Mouse (Mus musculus) ZHBTc4 (cell line): ENCODE data around the gene Scyl1.

Experiments
- DNase-seq: peaks from one replicate; pipeline ENCODE4 v3.0.0-alpha.2; 2011; ENCODE audit warnings: low read depth, low spot score

The Scyl1 gene

DNA sequence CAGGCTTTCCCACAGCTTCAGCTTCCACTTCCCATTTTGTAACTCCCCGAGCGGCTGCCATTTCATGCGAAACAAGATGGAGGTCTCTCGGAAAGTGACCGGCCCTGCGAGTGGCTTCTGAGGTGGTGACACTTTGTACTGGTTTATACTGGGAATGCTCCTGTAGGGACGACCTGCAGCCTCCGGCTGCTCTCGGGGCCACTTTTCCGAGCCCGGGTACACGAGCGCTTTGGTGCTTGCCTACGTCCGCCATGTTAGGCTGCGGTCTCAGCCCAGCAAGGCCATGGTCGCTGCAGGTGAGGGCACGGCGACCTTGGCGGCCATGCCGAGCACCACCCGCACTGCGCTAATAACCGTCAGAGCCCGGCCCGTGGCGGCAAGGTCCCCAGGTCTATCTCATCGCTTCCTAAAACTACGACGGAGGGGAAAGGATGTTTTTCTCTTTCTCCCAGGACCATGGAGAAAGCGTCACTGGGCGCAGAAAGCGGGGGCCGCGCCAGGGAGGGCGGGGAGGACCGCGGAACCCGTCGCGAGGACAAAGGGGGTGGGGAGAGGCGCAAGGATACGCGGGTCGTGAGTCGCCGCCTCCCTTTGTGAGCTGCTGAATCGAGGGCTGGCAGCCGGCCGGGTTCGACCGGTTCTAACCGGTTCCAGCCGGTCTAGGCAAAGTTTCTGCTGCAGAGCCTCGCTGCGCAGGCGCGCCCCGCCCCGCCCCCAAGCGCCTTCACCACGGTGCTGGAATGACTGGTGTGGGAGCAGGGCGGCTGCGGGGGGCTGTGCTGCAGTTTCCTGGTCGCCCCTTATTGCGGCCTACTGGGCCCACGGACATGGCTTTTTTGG is 32.0 kb upstream of the Scyl1 start:
- DNase-seq = peak; percentile 99

DNA sequence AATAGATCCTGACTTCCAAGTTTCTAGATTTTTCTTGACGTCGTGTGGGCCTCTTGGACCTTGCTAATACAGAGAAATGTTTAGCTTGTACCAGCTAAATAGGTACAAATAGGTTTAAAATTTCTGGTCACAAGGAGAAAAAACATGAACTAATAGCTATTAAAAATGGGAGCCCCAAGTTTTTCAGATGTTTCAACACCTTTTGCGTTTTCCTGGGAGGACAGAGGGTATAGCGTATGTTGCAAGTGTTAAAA is 31.5 kb upstream of the Scyl1 start:
- DNase-seq = no peak

DNA sequence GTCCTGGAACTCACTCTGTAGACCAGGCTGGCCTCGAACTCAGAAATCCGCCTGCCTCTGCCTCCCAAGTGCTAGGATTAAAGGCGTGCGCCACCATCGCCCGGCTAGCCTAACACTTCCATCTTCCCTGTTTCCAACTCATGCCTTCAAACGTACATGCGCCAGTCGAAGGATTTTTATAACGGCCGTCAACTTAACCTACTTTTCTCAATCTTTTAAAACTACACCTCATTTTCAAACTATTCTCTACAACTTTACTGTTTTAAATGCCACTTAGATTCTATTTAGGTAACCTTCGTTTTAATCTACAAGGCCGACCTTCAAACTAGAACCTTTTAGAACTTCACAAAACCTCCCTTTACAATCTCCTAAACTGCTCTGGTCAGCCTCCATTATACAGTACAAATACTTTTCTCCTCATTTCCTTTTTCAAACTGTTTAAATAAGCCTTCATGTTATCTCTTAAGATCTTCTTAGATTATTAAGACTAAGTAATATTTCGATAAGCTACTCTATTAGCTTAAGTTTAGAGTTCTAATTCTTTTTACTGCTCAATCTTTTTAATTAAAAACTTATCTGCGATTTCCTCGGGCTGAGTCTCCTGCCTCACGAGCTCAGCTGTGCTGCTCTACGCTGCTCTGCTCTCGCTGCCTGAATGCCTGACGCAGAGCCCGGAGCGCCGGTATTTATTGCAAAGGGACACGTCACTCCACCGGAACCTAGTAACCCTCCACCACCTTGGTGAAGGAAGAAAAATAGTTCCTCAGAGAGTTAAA is 31.0 kb upstream of the Scyl1 start:
- peak; percentile 94 for DNase-seq

DNA sequence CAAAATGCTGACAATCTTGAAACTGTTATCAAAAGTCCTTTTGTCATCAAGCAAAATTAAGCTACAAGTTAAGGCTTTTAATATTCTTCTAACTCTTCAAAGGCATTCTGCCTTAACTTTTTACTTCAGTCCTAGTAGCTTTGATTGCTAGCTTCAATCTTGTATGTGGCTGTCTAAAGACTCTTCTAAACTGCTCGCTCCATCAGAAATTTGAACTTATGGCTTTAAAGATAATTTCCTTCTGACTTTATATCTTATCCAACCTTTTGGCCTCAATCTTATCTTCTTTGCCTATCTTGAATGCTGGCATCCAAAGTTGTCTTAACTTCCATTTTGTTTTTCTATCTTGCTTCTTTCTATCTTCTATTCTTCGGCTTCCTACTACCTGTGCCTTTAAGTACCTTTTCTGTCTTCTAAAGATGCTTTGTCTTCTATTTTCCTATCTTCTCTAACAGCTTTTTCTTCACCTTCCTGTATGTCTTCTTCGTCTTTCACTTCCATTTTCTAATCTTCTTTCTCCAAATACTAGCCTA is 30.3 kb upstream of the Scyl1 start:
- no peak for DNase-seq

DNA sequence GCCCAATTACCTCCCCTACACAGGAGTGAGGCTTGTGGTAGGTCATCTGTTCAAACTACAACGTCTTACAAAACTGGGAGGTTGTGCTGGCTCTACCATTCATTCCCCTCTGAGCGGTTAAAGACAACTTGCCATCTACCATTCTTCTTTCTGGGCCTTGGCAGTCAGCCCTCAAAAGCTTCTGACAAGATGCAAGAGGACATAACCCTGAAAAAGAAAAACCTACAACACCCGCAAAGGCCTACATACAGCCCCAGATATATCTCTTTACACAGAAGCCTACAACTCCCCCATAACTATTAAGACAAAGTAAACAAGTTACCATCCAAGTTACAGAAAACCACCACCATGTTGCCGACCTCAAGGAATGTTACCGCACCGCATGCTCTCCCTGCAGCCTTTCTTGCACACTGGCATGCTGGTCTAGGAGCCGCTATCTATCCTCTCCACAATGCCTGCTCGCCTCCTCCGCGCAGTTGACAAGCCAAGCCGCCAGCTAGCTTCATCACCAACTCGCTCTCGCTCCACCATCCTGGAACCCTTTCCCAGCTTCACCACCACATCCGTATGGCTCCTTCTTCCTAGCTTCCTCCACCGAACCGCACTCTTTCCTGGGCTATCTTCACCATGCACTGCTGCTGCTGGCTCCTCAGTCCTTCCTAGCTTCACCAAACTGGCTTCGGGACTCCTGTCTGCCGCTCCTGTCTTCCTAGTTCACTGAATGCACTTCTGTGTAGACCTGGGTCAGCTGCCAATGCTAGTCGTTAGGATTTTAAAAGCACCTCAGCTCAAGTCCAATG is 29.6 kb upstream of the Scyl1 start:
- peak; percentile 56 for DNase-seq

DNA sequence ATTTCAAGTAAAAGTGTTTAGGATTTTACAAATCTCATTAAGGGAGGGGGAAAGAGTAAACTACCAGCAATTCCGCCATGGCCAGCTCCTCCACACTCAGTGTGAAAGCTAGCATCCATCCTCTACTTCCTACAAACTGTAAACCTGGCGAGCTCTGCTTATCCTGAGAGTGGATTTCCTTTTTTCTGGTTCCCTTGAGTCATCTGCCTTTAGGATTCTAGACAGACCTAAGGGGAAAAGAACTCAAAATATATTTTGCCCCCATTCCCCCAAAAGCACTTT is 29.1 kb upstream of the Scyl1 start:
- no peak for DNase-seq

DNA sequence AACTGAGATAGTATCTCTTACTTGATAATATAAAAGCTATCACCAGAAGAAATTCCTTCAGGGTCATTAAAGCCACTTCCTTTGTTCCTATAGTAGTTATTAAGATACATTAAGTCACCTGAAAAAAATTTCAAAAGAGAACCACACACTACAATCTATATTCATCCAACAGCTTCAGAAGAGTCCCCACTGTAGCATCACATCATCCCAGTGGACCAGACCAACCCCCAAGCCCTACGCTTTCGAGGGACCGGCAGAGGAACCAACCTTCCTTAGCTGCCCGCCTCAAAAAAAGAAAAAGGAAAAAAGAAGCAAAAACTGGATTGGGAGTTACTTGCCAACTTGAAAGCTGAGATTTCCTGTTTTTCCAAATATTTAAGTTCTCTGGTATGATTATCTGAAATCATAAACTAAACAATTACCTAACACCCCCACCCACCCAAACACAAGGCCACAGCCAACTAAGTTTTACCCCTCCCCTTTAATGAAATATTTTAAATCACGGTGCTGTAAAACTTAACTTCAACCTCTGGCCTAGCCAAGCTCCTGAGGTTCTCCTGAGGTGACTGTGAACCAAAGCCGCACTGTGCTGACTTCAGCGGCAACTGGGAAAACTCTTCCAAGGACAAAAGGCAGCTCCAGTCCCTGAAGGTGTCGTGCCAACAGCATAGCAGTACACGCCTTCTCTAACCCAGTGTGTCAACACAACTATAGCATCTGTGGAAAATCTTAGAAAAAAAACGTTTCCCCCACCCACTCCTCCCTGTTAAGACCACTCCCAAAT is 28.5 kb upstream of the Scyl1 start:
- peak; percentile 72 for DNase-seq

DNA sequence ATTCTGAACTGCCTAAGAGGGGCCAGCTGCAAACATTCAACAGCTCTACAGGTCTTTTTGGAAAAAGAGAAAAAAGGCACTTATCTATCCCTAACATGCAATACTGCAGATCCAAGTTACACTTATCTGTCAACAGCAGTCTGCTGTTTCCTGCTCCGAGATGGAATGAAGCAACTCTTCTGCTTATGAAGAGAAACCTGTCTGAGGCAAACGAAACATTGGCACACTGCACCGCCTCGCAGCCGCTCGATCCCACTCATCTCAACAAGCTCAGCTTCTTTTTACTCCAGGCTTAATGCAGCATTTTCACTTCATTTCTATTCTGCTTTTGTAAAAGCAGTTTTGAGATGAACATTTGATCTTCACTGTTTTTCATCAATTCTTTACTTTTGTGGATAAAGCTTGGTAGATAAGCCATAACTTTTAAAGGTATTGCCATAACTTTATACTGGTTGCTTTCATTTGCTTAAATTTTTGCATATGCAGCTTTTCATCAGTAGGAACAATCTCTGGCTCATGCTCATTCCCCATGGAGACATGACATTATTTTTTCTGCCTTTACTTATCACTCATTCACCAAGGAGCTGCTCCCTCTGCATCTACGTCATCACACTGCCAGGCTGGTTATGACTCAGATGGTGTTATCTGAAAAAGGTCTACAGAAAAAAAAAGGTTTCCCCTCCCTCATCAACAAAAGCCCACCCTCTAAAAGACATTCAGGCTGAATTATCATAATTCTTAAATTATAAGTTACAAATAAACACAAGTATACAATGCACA is 27.7 kb upstream of the Scyl1 start:
- DNase-seq = peak; percentile 60

DNA sequence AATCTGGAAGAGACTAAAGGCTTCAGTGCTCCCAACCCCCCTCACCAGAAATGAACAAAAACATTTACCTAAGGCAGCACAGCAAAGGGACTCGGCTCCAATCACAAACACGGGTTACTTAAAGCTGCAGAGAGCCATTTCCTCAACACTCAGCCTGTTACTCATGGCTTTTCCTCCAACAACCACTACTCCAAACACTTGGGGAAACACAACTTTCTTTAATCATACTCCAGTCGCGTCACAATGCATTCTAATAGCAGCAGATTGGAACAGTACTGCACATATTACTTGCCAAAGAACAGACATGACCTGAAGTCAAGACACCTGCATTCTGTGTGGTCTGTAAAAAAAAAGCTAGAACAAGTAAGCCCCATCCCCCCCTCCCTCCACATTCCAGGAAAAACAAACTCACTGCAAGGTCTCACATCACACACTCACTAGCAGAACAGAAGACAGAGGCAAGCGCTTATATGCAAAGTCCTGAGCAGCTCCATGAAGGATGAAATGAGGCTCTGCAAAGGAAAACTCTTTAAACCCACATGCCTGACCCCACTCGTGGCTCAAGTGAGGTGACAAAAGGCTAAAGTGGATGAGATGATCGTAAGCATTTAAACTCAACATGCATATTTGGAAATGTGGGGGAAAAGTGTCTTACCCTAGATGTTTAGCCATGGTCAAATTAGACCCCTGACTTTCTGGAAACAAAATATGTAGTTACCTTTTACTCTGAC is 26.3 kb upstream of the Scyl1 start:
- peak; percentile 78 for DNase-seq

DNA sequence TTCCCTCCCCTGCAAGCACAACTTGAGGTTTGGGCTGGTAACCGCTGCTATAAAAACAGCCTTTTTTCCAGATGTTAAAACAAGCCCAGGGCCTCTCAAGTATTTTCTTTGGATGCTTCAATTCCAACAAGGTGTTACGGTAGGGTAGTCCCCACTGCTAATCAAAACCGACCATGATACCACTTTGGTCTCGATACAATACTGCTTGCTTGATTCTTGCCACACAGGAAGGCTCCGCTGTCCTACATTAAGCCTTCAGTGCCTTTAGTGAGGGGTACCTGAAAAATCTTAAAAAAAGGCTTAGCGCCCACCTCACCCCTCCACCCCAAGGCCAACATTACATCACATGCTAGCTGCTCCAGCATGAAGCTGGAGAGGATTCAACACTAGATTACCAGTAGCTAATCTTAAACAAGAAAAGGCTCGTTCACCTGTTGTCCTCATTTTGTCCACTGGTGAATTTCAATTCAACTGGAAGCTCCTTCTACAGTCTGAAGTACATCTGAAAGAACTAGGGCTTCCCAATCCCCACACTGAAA is 25.4 kb upstream of the Scyl1 start:
- peak; percentile 57 for DNase-seq

DNA sequence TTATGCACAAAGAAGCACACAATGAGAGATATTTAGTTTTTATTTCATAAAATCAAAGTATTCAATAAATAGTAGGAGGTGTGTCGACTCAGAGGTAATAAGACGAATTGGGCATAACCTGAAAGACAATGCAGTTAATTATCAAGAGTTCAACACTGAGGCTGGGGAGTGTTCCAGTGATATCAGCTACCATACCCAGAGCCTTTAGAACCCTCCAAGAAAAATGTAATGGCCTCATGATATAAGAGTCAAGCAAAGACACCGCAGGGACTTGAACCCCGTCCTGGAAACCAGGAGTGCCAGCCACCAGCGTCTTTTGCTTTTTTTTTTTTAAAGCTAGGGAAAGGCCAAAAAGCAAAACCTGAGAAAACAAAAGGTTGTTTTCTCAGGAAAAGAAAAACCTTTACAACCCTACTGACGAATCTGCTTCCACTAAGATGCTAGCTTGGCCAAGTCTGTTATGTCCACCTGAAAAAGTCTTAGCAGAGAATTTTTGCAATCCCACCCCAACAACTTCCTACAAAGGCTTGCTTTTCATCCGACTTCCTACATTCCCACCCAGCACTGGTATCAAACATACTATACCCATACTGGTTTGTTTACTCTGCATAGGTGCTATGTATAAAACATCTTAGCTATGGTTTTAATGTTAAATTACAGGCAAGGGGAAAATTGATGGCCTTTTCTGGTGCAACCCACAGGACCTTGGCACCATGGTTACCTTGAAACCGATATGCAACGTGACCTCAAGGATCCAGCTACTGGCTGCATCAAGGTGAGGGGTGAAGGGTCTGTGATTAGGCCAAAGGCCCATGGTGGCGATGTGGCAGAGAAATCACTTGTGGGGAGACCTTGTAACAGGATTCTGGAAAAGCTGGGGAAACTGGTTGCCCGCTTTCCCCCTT is 24.7 kb upstream of the Scyl1 start:
- DNase-seq = peak; percentile 62

DNA sequence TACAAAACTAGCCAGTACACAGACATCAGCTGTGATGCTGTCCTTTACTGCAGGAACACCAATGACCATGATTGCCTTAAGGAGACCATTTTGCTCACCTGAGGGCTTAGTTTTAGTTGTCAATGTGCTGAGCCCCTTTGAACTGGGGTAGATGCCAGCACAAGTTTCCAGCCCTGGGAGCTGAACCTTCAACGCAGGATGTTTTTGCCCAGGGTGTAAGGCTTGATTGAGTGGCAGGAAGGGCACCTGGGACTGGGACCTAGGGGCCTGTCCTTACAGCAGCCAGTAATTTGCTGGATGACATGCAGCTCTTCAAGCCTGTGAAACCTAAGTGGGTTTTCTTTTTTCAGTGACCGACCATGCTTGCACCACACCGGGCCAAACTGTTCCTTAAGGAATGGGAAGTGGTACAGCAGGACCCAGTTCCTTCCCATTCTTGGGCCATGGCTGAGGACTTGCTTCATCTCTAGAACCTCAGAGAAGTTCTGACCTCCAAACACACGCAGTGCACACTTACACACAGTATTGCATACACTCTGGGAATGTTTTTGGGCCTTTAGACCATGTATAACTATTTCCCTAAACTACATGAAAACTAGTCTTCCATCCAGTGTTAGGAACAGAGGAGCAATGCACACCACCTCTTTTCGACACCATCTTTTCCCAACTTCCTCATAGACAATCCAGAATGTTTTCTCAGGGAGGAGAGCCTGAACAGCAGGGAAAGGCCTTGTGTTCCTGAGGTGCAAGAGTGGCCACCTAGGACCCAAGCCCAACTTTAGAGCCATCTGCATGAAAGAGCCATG is 23.8 kb upstream of the Scyl1 start:
- peak; percentile 90 for DNase-seq

DNA sequence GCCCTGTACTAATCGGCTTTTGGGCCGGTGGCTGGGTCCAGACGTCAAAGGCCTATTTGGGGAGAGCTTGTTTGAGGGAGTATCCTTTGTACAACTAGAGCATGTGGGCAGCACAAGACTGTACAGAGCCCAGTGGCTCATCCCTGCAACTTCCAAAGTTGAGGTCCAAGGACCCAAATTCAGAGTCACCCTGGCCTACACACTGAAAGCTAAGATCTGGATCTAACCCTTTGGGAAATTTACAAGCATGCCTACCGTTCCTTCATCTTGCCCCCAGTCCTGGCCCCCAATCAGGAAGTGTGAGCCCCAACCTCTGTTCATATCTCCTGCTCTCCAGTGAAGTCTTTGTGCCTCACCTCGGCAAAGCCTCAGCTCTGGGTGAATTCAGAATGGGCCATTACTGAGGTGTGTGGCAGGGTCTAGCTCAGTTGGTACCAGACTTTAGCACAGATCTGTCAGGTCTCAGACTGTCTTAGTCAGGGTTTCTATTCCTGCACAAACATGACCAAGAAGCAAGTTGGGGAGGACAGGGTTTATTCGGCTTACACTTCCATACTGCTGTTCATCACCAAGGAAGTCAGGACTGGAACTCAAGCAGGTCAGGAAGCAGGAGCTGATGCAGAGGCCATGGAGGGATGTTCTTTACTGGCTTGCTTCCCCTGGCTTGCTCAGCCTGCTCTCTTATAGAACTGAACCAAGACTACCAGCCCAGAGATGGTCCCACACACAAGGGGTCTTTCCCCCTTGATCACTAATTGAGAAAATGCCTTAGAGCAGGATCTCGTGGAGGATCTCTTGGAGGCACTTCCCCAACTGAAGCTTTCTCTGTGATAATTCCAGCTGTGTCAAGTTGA is 22.9 kb upstream of the Scyl1 start:
- DNase-seq = peak; percentile 71

DNA sequence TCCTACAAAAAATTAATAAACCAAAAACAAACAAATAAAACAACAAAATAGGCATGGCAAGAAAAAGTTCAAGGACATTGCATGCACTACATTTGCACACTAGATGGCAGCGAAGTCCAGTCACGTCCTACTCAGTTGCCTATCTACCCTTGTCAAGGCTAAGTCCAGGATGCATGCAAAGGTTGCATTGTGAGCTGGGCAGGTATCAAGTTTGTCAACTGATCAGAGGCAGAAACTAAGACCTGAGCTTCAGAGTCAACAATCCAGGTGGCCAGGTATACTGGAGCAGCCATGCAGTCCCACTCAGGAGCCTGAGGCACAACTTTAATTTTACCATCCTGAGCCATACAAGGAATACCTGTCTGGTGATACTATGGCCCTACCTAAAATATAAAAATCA is 21.9 kb upstream of the Scyl1 start:
- DNase-seq = peak; percentile 75

DNA sequence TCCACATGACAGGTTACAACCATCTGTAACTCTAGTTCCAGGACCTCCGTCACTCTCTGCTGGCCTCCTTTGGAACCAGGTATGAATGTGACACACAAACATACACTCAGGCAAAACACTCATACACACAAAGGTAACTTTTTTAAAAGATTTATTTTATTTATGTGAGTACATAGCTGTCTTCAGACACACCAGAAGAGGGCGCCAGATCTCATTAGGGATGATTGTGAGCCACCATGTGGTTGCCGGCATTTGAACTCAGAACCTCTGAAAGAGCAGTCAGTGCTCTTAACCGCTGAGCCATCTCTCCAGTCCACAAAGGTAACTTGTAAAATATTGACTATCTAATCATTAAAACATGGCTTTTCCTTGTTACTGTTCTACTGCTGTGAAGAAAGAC is 20.1 kb upstream of the Scyl1 start:
- DNase-seq = no peak

DNA sequence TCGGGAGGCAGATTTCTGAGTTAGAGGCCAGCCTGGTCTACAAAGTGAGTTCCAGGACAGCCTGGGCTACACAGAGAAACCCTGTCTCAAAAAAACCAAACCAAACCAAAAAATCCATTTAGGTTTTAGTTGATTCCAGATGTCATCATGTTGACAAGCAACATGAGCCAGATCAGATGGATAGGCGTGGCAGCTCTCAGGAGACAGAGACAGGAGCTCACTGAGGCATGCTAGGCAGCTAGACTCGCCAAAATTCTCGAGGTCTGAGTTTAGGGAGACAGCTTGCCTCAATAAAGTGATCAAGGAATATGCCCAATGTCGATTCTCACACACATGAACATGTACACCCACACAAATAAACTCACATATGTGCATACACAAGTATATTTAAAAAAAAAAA is 17.8 kb upstream of the Scyl1 start:
- no peak for DNase-seq

DNA sequence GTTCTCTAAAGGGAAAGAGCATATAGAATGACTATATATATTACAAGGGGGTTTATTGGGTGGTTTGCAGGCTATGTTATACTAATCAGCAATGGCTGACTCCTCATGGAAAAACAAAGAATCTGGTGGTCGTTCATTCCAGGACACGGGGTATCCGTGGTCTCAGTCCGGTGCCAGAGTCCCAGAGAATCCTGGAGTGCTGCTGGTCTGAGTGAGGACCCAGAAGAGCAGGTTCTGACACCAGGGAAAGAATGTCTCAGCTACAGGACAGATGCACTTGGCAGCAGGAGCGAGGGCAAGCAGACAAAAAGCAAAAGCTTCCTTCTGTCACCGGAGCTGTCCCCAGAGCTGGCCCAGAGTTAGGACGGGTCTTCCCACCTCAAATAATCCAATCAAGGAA is 17.4 kb upstream of the Scyl1 start:
- DNase-seq = no peak
